Mouse (Mus musculus) layer of hippocampus, adult 18-20 months (tissue): ENCODE data around the gene Gm525. TPM values are rescaled to one million over a fixed set of nuclear protein-coding genes. Genes with fewer than 3 reads are reported as not detected.
A peak's percentile ranks its signal among the peaks of the same experiment; 100 is the strongest.
"Not testable (repeated sequence)": the region's sequence is repeated elsewhere in the genome, so short reads cannot be mapped to it uniquely, and the experiment has no call there.

ENCODE experiments used
- DNase-seq, 2 experiments: peaks; one replicate each; pipeline ENCODE4 v3.0.0; 2022; ENCODE audit warnings: low spot score in 2 of 2
- total RNA-seq, 2 experiments: library from RNA; stranded (reverse); gene quantifications; 2 replicates each; pipeline ENCODE4 v1.2.3; 2021

Gm525 gene
- total RNA-seq, 2 experiments from 2014 or later, result not detected

GRCm38 (mm10) chr11:89061362-89061761 lies 12.3 kb upstream of the Gm525 start:
- no peak for DNase-seq

GRCm38 (mm10) chr11:89064312-89064711 lies 9.3 kb upstream of the Gm525 start:
- DNase-seq, result no peak

GRCm38 (mm10) chr11:89065297-89065696 lies 8.3 kb upstream of the Gm525 start:
- no peak for DNase-seq

- DNase-seq, result no peak
Observed at GRCm38 (mm10) chr11:89066126-89066525, 7.5 kb upstream of the Gm525 start.

GRCm38 (mm10) chr11:89066750-89067149 lies 6.9 kb upstream of the Gm525 start, which contains the start of gene Dgke:
Gene Dgke, minus strand, starts transcription at chr11:89066850.
- no peak for DNase-seq

- DNase-seq, result no peak
Observed at GRCm38 (mm10) chr11:89067301-89067822, 6.3 kb upstream of the Gm525 start.

GRCm38 (mm10) chr11:89067871-89068490 lies 5.7 kb upstream of the Gm525 start:
- no peak for DNase-seq

GRCm38 (mm10) chr11:89068649-89069048 lies 5.0 kb upstream of the Gm525 start:
- no peak for DNase-seq

GRCm38 (mm10) chr11:89069303-89069702 lies 4.3 kb upstream of the Gm525 start:
- DNase-seq, result peak in 1 of 2 experiments; percentile 71

GRCm38 (mm10) chr11:89071522-89071921 lies 2.1 kb upstream of the Gm525 start:
- DNase-seq, result no peak

- DNase-seq, result no peak
Observed at GRCm38 (mm10) chr11:89074783-89075413, 1.3 kb downstream of the Gm525 start.

GRCm38 (mm10) chr11:89076370-89076821 lies 2.8 kb downstream of the Gm525 start:
- DNase-seq, result no peak

- no peak for DNase-seq
Observed at GRCm38 (mm10) chr11:89077601-89078000, 4.0 kb downstream of the Gm525 start.

GRCm38 (mm10) chr11:89078305-89078704 lies 4.7 kb downstream of the Gm525 start:
- no peak for DNase-seq

GRCm38 (mm10) chr11:89078996-89079680 lies 5.5 kb downstream of the Gm525 start:
- no peak for DNase-seq

GRCm38 (mm10) chr11:89081906-89082305 lies 8.3 kb downstream of the Gm525 start:
- not testable (repeated sequence) for DNase-seq

GRCm38 (mm10) chr11:89082691-89083090 lies 9.1 kb downstream of the Gm525 start:
- not testable (repeated sequence) for DNase-seq

- peak in 1 of 2 experiments; percentile 67 for DNase-seq
Observed at GRCm38 (mm10) chr11:89084601-89085000, 11.0 kb downstream of the Gm525 start.

- no peak for DNase-seq
Observed at GRCm38 (mm10) chr11:89086208-89086809, 12.7 kb downstream of the Gm525 start.

GRCm38 (mm10) chr11:89088754-89089153 lies 15.1 kb downstream of the Gm525 start:
- no peak for DNase-seq

- not testable (repeated sequence) for DNase-seq
Observed at GRCm38 (mm10) chr11:89090359-89090758, 16.7 kb downstream of the Gm525 start.
